Mouse (Mus musculus) T-cell, adult 2 months (primary cell): ENCODE results near the gene Smoc1.
A peak's percentile ranks its signal among the peaks of the same experiment; 100 is the strongest.

Experiments used
- DNase-seq: peaks from one replicate; pipeline ENCODE4 v3.0.0; 2022; ENCODE audit warnings: low spot score

Gene Smoc1

GRCm38 (mm10) chr12:81168031-81168430, 141.4 kb downstream of the Smoc1 start:
- DNase-seq, result no peak

GRCm38 (mm10) chr12:81168494-81168893, 141.9 kb downstream of the Smoc1 start:
- DNase-seq, result no peak

GRCm38 (mm10) chr12:81170076-81170475, 143.5 kb downstream of the Smoc1 start:
- no peak for DNase-seq

- no peak for DNase-seq
These were observed 146.4 kb downstream of the Smoc1 start for GRCm38 (mm10) chr12:81173011-81173410.

- no peak for DNase-seq
These were observed 147.3 kb downstream of the Smoc1 start for GRCm38 (mm10) chr12:81173893-81174292.

- no peak for DNase-seq
These were observed 148.6 kb downstream of the Smoc1 start for GRCm38 (mm10) chr12:81175252-81175651.

GRCm38 (mm10) chr12:81182073-81182472, 155.5 kb downstream of the Smoc1 start:
- DNase-seq, result peak; percentile 13

GRCm38 (mm10) chr12:81184967-81185366, 158.4 kb downstream of the Smoc1 start:
- no peak for DNase-seq

- DNase-seq, result no peak
These were observed 159.5 kb downstream of the Smoc1 start for GRCm38 (mm10) chr12:81186081-81186480.

GRCm38 (mm10) chr12:81186668-81187067, 160.1 kb downstream of the Smoc1 start:
- no peak for DNase-seq

GRCm38 (mm10) chr12:81188423-81188822, 161.8 kb downstream of the Smoc1 start:
- no peak for DNase-seq

GRCm38 (mm10) chr12:81188996-81189395, 162.4 kb downstream of the Smoc1 start:
- no peak for DNase-seq

- DNase-seq, result no peak
These were observed 163.0 kb downstream of the Smoc1 start for GRCm38 (mm10) chr12:81189636-81190035.

GRCm38 (mm10) chr12:81193968-81194367, 167.4 kb downstream of the Smoc1 start:
- DNase-seq, result no peak

GRCm38 (mm10) chr12:81197468-81198075, 171.0 kb downstream of the Smoc1 start:
- DNase-seq, result no peak

GRCm38 (mm10) chr12:81199280-81199955, 172.8 kb downstream of the Smoc1 start:
- no peak for DNase-seq

GRCm38 (mm10) chr12:81203226-81203625, 176.6 kb downstream of the Smoc1 start:
- DNase-seq, result no peak

GRCm38 (mm10) chr12:81205619-81206560, 179.3 kb downstream of the Smoc1 start:
- DNase-seq, result no peak

GRCm38 (mm10) chr12:81208559-81208958, 182.0 kb downstream of the Smoc1 start:
- DNase-seq, result no peak

GRCm38 (mm10) chr12:81219339-81219738, 192.7 kb downstream of the Smoc1 start:
- no peak for DNase-seq

- DNase-seq, result no peak
These were observed 196.7 kb downstream of the Smoc1 start for GRCm38 (mm10) chr12:81223276-81223675.

GRCm38 (mm10) chr12:81224843-81225242, 198.2 kb downstream of the Smoc1 start:
- no peak for DNase-seq
